Mouse (Mus musculus) intestine, embryonic 16.5 days (tissue): Measurements from ENCODE around the gene Snrnp40. TPM values are rescaled to one million over a fixed set of nuclear protein-coding genes. Genes with fewer than 3 reads are reported as not detected.

Experiments used
- polyA plus RNA-seq: library from polyadenylated mRNA; unstranded; fragments of >200 nt; fragmentation: Nextera tagmentation; extraction: Ambion mirVana; gene quantifications from 2 replicates; pipeline ENCODE4 v1.2.1, GENCODE M21; 2015

Gene Snrnp40
- polyA plus RNA-seq, 1 experiment from 2014 or later: 118 TPM

Other genes with a start within 250 kb of the Snrnp40 start
- 0.22 and 0.34 TPM in 2 replicates for gene Hcrtr1, start 220.8 kb upstream of the Snrnp40 start, polyA plus RNA-seq
- gene Tinagl1, start 185.0 kb upstream of the Snrnp40 start, polyA plus RNA-seq: 78.3 and 80.3 TPM in 2 replicates
- not detected in 2 replicates for gene Gm853, start 137.7 kb upstream of the Snrnp40 start, polyA plus RNA-seq
- gene Serinc2, start 80.9 kb upstream of the Snrnp40 start, polyA plus RNA-seq: 20.6 and 22.8 TPM in 2 replicates
- 4.0 and 4.5 TPM in 2 replicates for gene Fabp3, start 51.5 kb upstream of the Snrnp40 start, polyA plus RNA-seq
- not detected in 2 replicates for gene Gm10570, start 51.5 kb upstream of the Snrnp40 start, polyA plus RNA-seq
- 56.3 and 59.7 TPM in 2 replicates for gene Zcchc17, start 189 bp upstream of the Snrnp40 start, polyA plus RNA-seq
- gene Nkain1, start 214.0 kb downstream of the Snrnp40 start, polyA plus RNA-seq: 0.15 TPM in 1 of 2 replicates, not detected in the other